Mouse (Mus musculus) liver, embryonic 16.5 days (tissue): ENCODE measurements around the gene Sec14l1. TPM values are rescaled to one million over a fixed set of nuclear protein-coding genes. Genes with fewer than 3 reads are reported as not detected.
A peak's percentile ranks its signal among the peaks of the same experiment; 100 is the strongest.
"Not testable (repeated sequence)": the region's sequence is repeated elsewhere in the genome, so short reads cannot be mapped to it uniquely, and the experiment has no call there.

Source experiments
- ATAC-seq: fragments of 200-750 bp; cut with Nextera tagmentation; 2 replicates; pipeline ENCODE4 v1.8.0; 2017; ENCODE audit warnings: low read depth, mild to moderate bottlenecking, moderate number of reproducible peaks, moderate library complexity
- H3K27ac ChIP-seq: fragments of 300-500 bp; sonication (generic); 2 replicates; pipeline ENCODE4 v1.5.1; 2014; ENCODE audit warnings: mild to moderate bottlenecking, low read length
- H3K27me3 ChIP-seq: fragments of 300-500 bp; sonication (generic); 2 replicates; pipeline ENCODE4 v1.6.1; 2014; ENCODE audit warnings: low read depth, low read length, mixed read lengths; ENCODE audit not compliant: control insufficient read depth, insufficient read depth
- H3K36me3 ChIP-seq: fragments of 300-500 bp; sonication (generic); 2 replicates; pipeline ENCODE4 v1.6.1; 2014; ENCODE audit warnings: mild to moderate bottlenecking; ENCODE audit not compliant: control insufficient read depth, insufficient read depth
- H3K4me1 ChIP-seq: fragments of 300-500 bp; sonication (generic); 2 replicates; pipeline ENCODE4 v1.6.1; 2014; ENCODE audit warnings: low read depth, low read length, mixed read lengths; ENCODE audit not compliant: control insufficient read depth
- H3K4me2 ChIP-seq: fragments of 300-500 bp; sonication (generic); 2 replicates; pipeline ENCODE4 v1.6.1; 2014; ENCODE audit warnings: low read depth, low read length, mixed read lengths
- H3K4me3 ChIP-seq: fragments of 300-500 bp; sonication (generic); 2 replicates; pipeline ENCODE4 v1.5.1; 2014; ENCODE audit warnings: low read depth, mild to moderate bottlenecking, low read length
- H3K9ac ChIP-seq: fragments of 300-500 bp; sonication (generic); 2 replicates; pipeline ENCODE4 v1.6.1; 2014; ENCODE audit warnings: low read depth, low read length
- H3K9me3 ChIP-seq: fragments of 300-500 bp; sonication (generic); replicated peaks from 2 replicates; pipeline ENCODE4 v1.6.1; 2016; ENCODE audit warnings: low read length; ENCODE audit not compliant: control insufficient read depth
- WGBS: fragments of 180-500 bp; shearing (Covaris S2); extraction: QIAGEN DNeasy Blood & Tissue Kit; methylation state at CpG from one replicate; pipeline ENCODE4 v1.1.7; 2014; ENCODE audit not compliant: insufficient replicate concordance; 5-methylcytosine and 5-hydroxymethylcytosine counted together
- polyA plus RNA-seq: library from polyadenylated mRNA; unstranded; fragments of >200 nt; fragmentation: Nextera tagmentation; extraction: Ambion mirVana; gene quantifications from 2 replicates; pipeline ENCODE4 v1.2.1, GENCODE M21; 2015

Gene Sec14l1
- polyA plus RNA-seq, 1 experiment from 2014 or later = 19.3 TPM

DNA sequence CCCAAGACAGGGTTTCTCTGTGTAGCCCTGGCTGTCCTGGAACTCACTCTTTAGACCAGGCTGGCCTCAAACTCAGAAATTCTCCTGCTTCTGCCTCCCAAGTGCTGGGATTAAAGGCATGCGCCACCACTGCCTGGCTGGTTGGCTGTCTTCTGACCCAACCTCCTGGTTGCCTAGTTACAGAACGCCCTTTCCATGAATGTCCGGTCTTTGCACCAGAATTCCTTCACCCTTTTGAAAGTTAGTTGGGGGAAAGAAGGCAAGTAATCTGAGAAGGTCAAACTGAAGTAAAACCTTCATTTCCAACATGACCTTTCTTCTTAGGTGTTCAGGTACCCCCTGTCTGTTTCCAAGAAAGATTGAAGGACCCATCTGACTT lies 31.1 kb upstream of the Sec14l1 start:
- not testable (repeated sequence) for H3K36me3 ChIP-seq, H3K9me3 ChIP-seq, H3K4me2 ChIP-seq, H3K27ac ChIP-seq, H3K9ac ChIP-seq, H3K4me3 ChIP-seq, H3K27me3 ChIP-seq, ATAC-seq
- WGBS = 73% methylated on average over 3 of the region's 3 CpGs
- H3K4me1 ChIP-seq = peaks cover 34% of the 10 kb centered on the region

DNA sequence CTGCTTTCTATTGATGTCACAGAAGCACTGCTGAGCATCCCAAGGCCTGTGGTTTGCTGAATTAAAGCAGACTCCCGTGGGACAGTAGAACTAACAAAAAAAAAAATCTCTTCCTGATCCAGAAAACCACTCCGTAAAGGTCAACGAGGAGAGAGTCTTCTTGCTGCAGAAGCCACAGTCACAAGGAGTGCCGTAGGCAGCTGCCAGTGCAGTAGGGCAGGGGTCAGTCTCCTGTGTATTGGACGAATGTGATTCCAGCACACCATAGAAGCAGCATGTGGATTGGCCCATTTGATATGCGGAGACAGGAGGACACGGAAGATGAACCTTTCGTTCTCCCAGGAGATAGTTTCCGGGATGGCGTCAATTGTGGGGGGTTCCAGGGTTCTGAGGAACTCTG lies 28.8 kb upstream of the Sec14l1 start:
- no peak overlapping the region for H3K27ac ChIP-seq
- H3K4me2 ChIP-seq = no peak overlapping the region
- H3K9me3 ChIP-seq = no peaks in the 10 kb centered on the region
- no peak overlapping the region for H3K4me3 ChIP-seq
- ATAC-seq = no peak
- H3K9ac ChIP-seq = no peak overlapping the region
- 76% methylated on average over 10 of the region's 10 CpGs for WGBS
- no peaks in the 10 kb centered on the region for H3K27me3 ChIP-seq
- peaks cover 25% of the 10 kb centered on the region for H3K4me1 ChIP-seq
- no peaks in the 10 kb centered on the region for H3K36me3 ChIP-seq

DNA sequence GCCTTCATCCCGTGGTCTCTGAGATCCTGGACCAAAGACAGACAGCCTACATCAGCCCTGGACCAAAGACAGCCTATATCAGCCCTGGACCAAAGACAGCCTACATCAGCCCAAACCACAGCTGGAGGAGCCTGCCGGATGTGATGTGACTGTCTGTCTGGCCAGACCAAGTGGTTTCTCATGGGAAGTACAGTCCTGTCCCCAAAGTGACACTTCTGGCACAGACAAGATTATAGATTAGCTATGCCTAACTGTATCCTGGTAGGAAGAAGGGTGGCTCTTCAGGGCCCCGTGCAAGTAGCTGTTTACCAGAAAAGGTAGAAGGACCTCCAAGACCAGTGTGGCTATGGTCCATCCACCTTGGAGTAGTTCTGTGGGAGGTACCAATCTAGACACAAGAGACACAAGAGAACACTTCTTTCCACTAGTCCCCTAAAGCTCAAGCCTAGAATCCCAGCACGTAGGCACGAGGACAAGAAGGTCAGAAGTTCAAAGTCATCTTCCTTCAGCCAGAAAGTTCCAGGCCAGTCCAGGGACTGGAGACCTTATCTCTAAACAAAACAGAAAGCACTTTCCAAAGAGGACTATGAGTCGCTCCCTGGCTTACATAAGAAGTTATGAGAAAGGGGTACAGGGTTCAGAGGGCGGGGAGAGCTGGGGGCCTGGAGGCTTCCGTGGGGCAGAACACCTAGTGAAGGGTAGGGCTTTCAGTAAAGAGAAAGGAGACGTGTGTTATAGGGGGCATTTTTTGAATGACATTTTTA lies 27.8 kb upstream of the Sec14l1 start:
- Histone ChIP-seq H3K9ac (no peak overlapping the region), H3K36me3 (no peaks in the 10 kb centered on the region), H3K4me3 (no peak overlapping the region), H3K27me3 (no peaks in the 10 kb centered on the region), H3K4me1 (peaks cover 15% of the 10 kb centered on the region), H3K27ac (no peak overlapping the region), H3K4me2 (no peak overlapping the region), H3K9me3 (no peaks in the 10 kb centered on the region)
- ATAC-seq = no peak
- WGBS = 40% methylated on average over 9 of the region's 9 CpGs

DNA sequence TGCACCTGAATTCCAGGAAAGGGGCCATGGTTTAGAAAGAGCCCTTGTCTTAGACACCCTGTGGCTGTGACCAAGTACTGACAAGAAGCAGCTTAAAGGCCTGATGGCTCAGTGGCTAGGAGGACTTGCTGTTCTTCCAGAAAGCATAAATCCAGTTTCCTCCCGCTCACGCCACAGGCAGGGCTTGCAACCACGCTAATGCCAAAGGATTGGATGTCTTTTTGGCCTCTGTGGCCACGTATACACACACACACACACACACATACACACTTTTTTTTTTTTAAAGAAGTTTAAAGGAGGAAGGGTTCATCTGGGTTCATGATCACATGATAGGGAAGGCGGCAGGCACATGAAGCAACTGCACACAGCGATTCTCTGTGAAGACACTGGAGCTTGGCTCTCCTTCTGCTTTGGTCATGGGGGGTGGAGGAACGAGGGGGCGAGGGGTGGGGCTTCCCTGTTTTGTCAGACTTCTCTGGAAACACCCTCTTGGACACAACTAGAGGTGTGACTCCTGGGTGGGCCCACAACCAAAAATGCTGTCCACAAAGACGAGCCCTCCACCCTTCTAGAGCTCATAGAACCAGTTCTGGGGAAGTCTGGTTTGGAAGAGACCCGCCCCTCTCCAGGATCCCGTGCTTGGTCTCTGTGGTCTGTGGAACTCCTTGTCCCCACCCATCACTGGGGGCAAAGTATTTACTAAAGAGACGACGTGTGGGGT lies 26.5 kb upstream of the Sec14l1 start:
- H3K36me3 ChIP-seq = no peaks in the 10 kb centered on the region
- WGBS = 49% methylated on average over 13 of the region's 13 CpGs
- H3K4me2 ChIP-seq = no peak overlapping the region
- no peak for ATAC-seq
- no peaks in the 10 kb centered on the region; the same call in 1 of the 2 replicates for H3K27me3 ChIP-seq
- H3K9ac ChIP-seq = no peak overlapping the region
- peaks cover 8% of the 10 kb centered on the region for H3K4me1 ChIP-seq
- H3K4me3 ChIP-seq = no peak overlapping the region
- H3K27ac ChIP-seq = no peak overlapping the region
- H3K9me3 ChIP-seq = no peaks in the 10 kb centered on the region

DNA sequence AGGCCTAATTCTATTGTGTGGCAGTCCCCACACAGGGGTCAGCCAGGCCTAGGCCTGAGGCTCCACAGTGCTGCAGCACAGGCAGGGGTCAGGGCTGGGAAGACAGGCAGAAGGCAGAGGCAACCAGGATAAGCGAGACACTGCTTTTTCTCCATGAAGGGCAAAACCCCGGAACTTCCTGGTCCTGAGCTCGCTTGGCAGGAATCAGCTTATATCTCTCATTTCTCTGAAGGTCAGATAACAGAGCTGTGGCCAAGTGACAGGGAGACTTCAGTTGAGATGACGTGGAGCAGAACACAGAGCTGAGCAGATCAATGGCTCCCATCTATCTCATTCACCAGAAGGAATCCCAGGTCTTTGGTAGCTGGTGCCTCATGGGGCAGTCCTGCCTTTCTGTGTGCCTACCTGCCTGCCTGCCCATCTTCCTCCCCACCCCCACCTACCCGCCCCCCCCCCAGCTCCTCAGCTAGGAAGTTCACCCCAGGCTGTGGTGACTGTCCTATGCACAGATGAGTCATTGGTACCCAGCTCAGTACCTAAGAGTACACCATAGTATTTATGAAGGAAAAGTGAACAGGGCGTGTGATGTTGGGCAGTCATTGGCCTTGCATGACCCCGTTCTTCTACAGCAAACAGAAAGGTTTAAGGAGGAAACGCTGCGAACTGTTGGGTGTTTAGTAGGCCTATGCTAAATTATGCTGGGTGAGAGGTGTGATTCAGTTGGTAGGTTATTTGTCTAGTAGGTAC lies 25.1 kb upstream of the Sec14l1 start:
- Histone ChIP-seq H3K4me2 (no peak overlapping the region), H3K4me1 (peaks cover 8% of the 10 kb centered on the region), H3K36me3 (no peaks in the 10 kb centered on the region), H3K27ac (no peak overlapping the region), H3K4me3 (no peak overlapping the region), H3K9me3 (no peaks in the 10 kb centered on the region), H3K9ac (no peak overlapping the region), H3K27me3 (no peaks in the 10 kb centered on the region; the same call in none of the 2 replicates)
- ATAC-seq = no peak
- 47% methylated on average over 9 of the region's 9 CpGs for WGBS

DNA sequence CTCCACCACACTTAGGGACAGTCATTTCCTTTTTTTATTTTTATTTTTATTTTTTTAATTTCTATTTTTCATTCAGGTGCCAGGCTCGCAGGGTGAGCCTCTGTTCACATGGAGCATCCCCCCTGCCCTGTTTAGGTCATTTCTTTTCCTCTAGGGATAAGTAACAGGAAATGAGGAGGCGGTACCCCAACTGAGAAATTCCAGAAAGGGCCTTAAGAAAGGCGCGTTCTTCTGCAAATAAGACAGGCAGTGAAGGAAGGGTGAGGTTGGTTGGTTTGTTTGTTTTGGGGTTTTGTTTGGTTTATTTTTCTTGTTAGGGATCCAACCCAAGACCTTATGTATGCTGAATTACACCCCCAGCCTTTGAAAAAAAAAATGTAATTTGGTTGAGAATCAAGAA lies 23.6 kb upstream of the Sec14l1 start:
- Histone ChIP-seq H3K4me2 (no peak overlapping the region), H3K27me3 (no peaks in the 10 kb centered on the region; the same call in none of the 2 replicates), H3K9ac (no peak overlapping the region), H3K36me3 (no peaks in the 10 kb centered on the region), H3K4me1 (peaks cover 8% of the 10 kb centered on the region), H3K9me3 (no peaks in the 10 kb centered on the region), H3K4me3 (no peak overlapping the region), H3K27ac (no peak overlapping the region)
- no peak for ATAC-seq
- 46% methylated on average over 4 of the region's 4 CpGs for WGBS

DNA sequence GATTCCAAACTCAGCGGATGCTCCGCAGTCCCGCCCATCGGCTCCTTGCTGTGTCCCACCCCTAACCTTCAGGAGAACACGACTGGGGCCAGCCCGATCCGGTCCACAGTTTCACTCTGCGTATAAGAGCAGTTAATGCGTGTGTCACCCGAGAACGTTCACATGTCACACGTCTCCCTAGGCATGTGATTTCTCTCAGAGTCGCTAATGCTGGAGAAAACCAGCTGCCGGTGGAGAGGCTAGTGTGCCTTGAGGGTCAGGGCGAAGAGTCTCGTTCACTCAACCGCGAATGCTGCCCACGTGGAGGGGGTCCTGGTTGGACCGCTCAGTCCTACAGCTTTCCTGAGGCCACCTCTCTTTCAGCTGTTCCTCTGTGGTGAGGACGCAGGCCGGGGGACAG lies 23.1 kb upstream of the Sec14l1 start:
- H3K36me3 ChIP-seq = no peaks in the 10 kb centered on the region
- no peak overlapping the region for H3K4me3 ChIP-seq
- no peak overlapping the region for H3K9ac ChIP-seq
- peaks cover 8% of the 10 kb centered on the region for H3K4me1 ChIP-seq
- WGBS = 25% methylated on average over 22 of the region's 22 CpGs
- H3K27me3 ChIP-seq = no peaks in the 10 kb centered on the region; the same call in none of the 2 replicates
- H3K27ac ChIP-seq = no peak overlapping the region
- H3K9me3 ChIP-seq = no peaks in the 10 kb centered on the region
- no peak overlapping the region for H3K4me2 ChIP-seq
- no peak for ATAC-seq

DNA sequence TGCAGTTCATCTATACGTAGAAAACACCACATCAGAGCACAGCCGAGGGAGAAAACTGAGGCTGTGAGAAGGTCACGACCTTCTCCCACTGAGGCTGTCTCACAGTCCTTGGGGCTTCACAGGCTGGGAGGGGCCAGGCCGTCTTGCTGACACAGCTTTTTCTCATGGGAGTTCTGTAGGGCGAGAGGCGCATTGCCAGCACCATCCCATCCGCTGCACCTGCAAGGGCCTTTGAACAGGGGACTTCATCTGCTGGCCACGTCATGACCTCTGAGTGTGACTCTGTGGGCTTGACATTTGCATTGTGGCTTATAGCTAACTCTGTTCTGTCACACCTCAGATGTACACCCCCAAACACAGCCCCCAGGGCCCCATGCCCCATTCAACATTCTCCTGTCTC lies 22.3 kb upstream of the Sec14l1 start:
- peak; percentile 20; the same call in 1 of the 2 replicates for ATAC-seq
- H3K9ac ChIP-seq = no peak overlapping the region
- no peak overlapping the region for H3K4me3 ChIP-seq
- H3K27me3 ChIP-seq = no peaks in the 10 kb centered on the region; the same call in none of the 2 replicates
- H3K4me1 ChIP-seq = peaks cover 3% of the 10 kb centered on the region
- H3K36me3 ChIP-seq = no peaks in the 10 kb centered on the region
- H3K27ac ChIP-seq = no peak overlapping the region
- 44% methylated on average over 8 of the region's 8 CpGs for WGBS
- no peaks in the 10 kb centered on the region for H3K9me3 ChIP-seq
- H3K4me2 ChIP-seq = no peak overlapping the region
